Mouse (Mus musculus): ENCODE results near the gene Csrp3. TPM values are rescaled to one million over a fixed set of nuclear protein-coding genes. Genes with fewer than 3 reads are reported as not detected.

Csrp3 gene
- not detected for total RNA-seq (2021)
- long read RNA-seq, experiment 1: 0 reads
- long read RNA-seq, experiment 2: 0 reads

DNA sequence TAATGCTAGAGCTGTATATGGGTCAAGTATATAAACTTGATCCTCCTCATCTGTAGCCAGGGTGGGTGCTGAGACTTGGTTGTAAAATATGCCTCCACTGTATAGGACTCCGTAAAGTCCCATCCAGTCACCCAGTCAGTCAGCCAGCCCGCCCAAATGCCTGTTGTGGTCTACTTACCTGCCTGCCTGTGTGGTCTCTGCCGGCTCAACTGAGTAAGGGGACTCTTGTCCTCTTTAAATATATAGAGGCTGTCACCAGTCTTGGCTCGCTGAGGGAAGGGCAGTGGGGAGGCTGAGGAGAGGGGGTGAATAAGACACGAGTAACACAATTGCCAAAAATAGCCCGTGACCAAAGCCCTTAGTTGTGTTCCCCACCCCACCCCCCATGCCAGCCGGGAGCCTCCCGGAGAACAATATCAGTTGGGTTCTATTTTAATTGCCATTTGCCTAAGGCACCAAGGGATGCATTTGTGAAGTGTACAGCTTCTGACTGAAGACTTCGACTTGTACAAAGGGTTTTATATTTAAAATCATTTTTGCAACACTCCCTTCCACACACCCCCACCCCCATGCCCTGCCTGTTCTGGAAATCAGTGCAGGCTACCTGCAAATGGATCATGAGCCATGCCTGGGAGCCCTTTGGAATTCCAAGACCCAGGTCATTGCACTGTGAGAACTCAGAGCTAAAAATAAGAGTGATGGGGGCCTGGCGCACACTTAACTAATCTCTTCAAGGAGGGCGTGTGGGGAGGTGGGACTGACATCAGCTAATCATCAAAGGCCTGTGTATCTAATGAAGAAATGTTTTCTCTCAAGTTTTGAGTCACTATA is at the start of gene Csrp3:
TSS of gene Csrp3 (minus strand) at position 214 of the 831 bp plus-strand sequence.
- no peak for DNase-seq (ENCODE audit: low spot score in 2 of 2)

- no peak for DNase-seq (ENCODE audit: low spot score in 2 of 2)
Measured at GRCm38 (mm10) chr7:48896051-48896450, 48.2 kb upstream of the Csrp3 start.

- no peak for DNase-seq (ENCODE audit: low spot score in 2 of 2)
Measured at GRCm38 (mm10) chr7:48895475-48895874, 47.6 kb upstream of the Csrp3 start.

GRCm38 (mm10) chr7:48894763-48895162 is 46.9 kb upstream of the Csrp3 start:
- DNase-seq (ENCODE audit: low spot score in 2 of 2): no peak

GRCm38 (mm10) chr7:48894152-48894551 is 46.3 kb upstream of the Csrp3 start:
- DNase-seq (ENCODE audit: low spot score in 2 of 2): peak; percentile 77 to 81

DNA sequence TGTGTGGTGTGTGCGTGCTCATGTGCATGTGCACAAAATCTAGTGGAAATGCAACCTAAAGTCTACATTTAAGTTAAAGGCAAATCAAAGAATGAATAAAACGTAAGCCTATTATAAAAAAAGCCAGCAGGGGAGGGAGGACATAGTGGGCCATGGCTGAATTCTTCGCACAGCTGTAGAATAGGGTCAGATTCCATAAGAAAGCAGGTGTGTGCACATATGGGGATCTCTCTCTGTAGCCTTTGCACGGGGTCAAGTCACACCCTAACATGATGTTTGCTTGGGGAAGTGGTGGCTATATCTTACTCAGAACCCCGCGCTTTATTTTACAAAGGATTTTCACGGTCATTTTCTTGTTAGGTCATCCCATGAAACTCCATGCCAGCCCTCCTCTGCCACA is 45.3 kb upstream of the Csrp3 start:
- DNase-seq (ENCODE audit: low spot score in 2 of 2): no peak

DNA sequence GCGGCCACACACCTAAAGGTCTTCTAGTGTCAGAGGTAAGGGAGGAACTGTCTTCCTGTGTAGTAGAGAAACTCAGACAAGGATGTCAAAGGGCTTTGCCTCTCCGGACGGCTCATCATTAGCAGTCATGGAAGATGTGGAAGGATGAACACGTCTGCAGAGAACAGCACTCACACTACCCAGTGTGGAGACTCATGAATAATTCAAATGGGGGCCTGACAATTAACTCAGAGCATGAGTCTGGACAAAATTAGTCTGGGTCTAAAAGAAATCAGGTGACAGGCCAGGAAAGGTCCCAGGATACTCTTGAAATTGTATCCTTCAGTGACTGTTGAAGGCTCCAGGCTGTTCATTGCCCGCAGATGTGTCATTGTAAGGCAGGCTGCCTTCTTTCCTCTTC is 43.2 kb upstream of the Csrp3 start:
- DNase-seq (ENCODE audit: low spot score in 2 of 2): no peak

- no peak for DNase-seq (ENCODE audit: low spot score in 2 of 2)
Measured at GRCm38 (mm10) chr7:48888751-48889150, 40.9 kb upstream of the Csrp3 start.

GRCm38 (mm10) chr7:48887973-48888372 is 40.1 kb upstream of the Csrp3 start:
- DNase-seq (ENCODE audit: low spot score in 2 of 2): no peak

DNA sequence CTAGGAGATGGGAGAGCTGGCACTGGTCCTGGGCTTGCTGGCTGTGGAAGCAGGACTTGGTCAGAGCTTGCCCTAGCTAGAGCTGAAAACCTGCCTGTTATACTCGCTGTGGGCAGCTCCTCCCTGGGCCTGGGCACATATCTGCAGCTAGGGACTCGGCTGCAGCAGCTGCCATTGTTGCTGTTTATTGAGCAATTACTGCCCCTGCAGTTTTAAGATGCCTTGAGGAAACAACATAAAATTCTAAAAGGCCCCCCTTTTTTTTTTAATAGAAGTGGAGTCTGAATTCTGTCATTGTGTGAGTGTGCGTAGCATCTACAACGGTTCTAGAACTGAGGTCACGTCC is 36.4 kb upstream of the Csrp3 start:
- DNase-seq (ENCODE audit: low spot score in 2 of 2): no peak

DNA sequence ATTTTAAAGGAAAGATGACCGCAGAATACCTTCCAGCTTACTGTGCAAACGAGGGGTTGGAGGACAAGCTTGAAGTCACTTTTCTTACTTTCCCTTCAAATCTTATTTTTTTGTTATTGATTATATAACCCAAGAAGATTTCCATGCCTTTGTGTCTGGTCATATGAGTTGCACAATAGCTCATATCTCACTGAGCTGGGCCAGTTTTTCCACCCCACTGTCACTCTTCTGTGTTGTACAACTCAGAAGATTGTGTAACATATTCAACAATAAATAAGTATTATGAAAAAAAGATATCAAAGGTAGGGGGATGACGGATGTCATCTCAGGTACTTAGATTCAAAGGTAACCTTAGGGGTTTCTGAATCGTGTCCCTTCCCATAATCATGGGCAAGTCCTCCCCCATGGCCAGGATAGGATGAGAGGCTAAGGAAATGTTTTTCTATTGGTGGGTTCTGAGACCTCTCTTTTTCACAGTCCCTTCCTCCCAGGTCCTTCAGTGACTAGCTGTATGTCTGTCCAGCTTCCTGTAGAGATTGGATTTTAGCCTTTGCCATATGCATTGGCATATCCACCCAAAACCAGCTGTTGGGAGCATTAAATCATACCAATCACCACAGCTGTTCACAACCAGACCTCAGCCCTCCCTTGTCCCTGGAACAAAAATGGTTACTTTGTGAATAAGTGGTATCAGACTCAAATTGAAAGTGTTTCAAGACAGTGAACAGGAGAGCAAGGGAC is 35.9 kb upstream of the Csrp3 start:
- no peak for DNase-seq (ENCODE audit: low spot score in 2 of 2)

GRCm38 (mm10) chr7:48881971-48882609 is 34.3 kb upstream of the Csrp3 start:
- no peak for DNase-seq (ENCODE audit: low spot score in 2 of 2)

- DNase-seq (ENCODE audit: low spot score in 2 of 2): peak in 1 of 2 experiments; percentile 49
Measured at GRCm38 (mm10) chr7:48881486-48881885, 33.7 kb upstream of the Csrp3 start, which contains the start of gene E2f8. Gene E2f8 (minus strand): TSS chr7:48881596.

DNA sequence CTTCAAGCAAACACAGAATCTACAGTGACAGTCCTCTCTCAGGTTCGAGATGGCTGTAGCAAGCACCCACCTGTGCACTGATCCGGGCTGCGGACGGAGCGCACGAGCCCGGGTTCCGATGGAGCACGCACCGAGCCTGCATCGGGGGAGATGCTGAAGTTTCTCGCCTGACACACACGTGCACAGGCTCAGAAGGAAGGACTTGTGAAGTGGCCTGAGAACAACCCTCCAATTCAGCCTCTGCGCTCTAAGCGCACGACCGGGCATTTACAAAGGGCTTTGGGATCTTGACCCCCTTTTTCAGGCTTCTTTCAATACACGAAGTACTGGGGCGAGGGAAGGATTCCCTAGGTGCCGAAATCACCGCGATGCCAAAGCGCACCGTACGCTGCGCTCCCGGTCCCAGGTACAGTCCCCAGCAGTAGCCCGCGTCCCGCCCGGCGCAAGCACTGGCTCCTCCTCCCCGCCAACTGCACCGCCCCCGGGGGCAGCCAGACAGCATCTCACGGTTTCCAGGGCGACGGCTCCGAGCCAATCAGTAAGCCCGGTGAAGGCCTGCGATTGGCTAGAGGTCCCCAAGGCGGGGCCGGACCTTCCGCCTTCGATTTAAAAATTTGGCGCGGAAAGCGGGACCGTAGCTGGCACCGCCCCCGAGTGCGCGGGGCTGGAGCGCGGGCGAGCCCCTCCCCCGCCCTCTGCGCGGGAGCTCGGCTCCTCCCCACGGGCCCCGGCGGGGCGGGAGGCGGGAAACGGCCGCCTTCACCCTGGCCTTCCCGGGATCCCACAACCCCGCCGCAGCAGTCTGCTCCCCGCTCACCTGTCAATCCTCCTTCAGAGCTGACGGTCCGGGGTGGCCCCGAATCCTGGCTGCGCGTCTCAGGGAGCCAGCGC is 33.0 kb upstream of the Csrp3 start:
- peak; percentile 92 to 97 for DNase-seq (ENCODE audit: low spot score in 2 of 2)

DNA sequence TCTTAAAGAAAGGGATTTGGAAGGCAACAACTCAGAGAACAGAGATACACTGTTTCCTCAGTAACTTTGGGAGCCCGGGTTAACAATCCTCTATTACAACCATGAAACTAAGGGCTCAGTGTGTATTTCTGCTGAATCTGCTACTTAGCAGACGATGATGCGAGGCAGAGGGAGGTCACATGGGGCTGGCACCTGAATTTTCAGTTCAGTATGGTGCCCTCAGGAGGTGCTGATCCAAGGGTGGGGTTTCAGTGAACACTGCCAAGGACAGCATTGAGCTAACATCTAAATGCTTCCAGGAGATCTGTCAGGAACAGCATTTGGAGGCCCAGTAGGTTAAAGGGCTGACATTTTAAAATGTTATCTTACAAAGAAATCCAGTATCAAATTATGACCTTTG is 31.7 kb upstream of the Csrp3 start:
- no peak for DNase-seq (ENCODE audit: low spot score in 2 of 2)

DNA sequence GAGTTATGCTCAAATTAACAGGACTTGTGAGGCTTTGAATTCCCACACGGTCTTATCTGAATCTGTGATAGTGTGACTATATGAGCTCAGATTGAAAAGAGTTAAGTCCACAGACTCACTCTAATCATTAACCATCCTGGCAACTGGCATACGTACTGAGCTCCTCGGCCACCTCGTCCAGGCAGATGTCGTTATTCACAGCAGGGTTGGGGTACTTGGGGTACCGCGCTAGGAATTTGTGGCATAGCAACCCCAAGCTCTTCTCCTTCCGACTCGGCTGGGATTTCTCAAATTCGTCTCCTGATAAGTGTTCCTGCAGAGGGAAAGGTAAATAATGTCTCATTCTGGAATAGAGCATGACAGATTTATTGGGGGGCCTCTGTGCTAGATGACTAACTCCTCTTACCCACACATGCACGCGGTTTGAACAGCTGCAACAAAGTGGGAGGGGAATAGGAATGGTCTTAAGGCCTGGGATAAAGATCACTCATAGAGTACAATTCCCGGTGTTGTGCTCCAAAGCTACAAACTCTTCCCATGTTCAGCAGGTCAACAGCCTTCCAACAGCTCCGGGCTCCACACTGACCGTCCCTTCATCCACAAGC is 30.1 kb upstream of the Csrp3 start:
- no peak for DNase-seq (ENCODE audit: low spot score in 2 of 2)

- DNase-seq (ENCODE audit: low spot score in 2 of 2): peak; percentile 46 to 81
Measured at GRCm38 (mm10) chr7:48876526-48876925, 28.7 kb upstream of the Csrp3 start.

GRCm38 (mm10) chr7:48875096-48875495 is 27.3 kb upstream of the Csrp3 start:
- no peak for DNase-seq (ENCODE audit: low spot score in 2 of 2)

GRCm38 (mm10) chr7:48871292-48871691 is 23.5 kb upstream of the Csrp3 start:
- DNase-seq (ENCODE audit: low spot score in 2 of 2): no peak

GRCm38 (mm10) chr7:48870579-48871180 is 22.8 kb upstream of the Csrp3 start:
- DNase-seq (ENCODE audit: low spot score in 2 of 2): no peak

Measured in layer of hippocampus, postnatal 14 days (tissue).